ENCODE assay signal across 8 mouse cellular contexts in the genomic region with DNA sequence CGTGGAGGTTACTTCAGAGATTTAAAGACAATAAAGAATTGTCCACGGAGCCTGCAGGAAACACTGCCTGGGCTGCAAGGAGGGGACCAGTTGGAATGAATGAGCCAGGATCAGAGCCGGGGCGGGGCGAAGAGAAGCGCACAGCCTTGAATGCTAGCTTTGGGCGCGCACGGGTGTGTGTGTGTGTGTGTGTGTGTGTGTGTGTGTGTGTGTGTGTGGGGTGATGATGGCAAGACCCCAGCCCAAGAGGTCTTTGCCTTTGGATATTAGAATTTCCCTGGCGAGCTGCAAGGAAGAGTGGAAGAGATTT. TPM values are rescaled to one million over a fixed set of nuclear protein-coding genes. Genes with fewer than 3 reads are reported as not detected.
A peak's percentile ranks its signal among the peaks of the same experiment; 100 is the strongest.
DNase-seq lines count a peak whose midpoint lies in the region; ATAC-seq and TF ChIP-seq lines count a peak whose summit lies in the region.

No protein-coding gene starts in this region.

- in situ Hi-C loops in ES-E14 (cut with MboI; ENCODE audit: low sequenced_read_pairs in 2 of 2, unreplicated experiment in 2 of 2) = no loop called here

- no peak for TF ChIP-seq CTCF in olfactory bulb, adult 2 months (IDR thresholded peaks at IDR 0.05; ENCODE audit: insufficient read depth, low read depth, low read length)

- no peaks in the 10 kb centered on the region for H3K36me3 ChIP-seq in heart, embryonic 13.5 days
- H3K36me3 ChIP-seq in ES-E14 (ENCODE audit: control insufficient read depth, insufficient read depth, low read length, poor library complexity, severe bottlenecking) = no peaks in the 10 kb centered on the region
- no peaks in the 10 kb centered on the region for H3K36me3 ChIP-seq in intestine, embryonic 15.5 days

- TF ChIP-seq POLR2A in olfactory bulb, adult 2 months (IDR thresholded peaks at IDR 0.05; ENCODE audit: insufficient read depth, low read depth, low read length) = no peak

- no peak overlapping the region for H3K27ac ChIP-seq in heart, embryonic 13.5 days (replicated peaks)
- no peak overlapping the region for H3K27ac ChIP-seq in ES-E14 (ENCODE audit: insufficient read depth, low read depth, low read length, poor library complexity, severe bottlenecking)
- no peak overlapping the region for H3K27ac ChIP-seq in intestine, embryonic 15.5 days
- H3K27ac ChIP-seq in olfactory bulb, adult 2 months (ENCODE audit: insufficient read depth, low read depth, low read length) = peak overlapping the region; percentile 66

- peak overlapping the region; percentile 80 for H3K9ac ChIP-seq in heart, embryonic 13.5 days
- no peak overlapping the region; the same call in 1 of the 2 replicates for H3K9ac ChIP-seq in ES-E14 (ENCODE audit: insufficient read depth, low read depth, low read length, poor library complexity, severe bottlenecking)
- H3K9ac ChIP-seq in intestine, embryonic 15.5 days = no peak overlapping the region

- H3K4me1 ChIP-seq in heart, embryonic 13.5 days = peaks cover 21% of the 10 kb centered on the region
- no peaks in the 10 kb centered on the region; a peak in 1 of 4 replicates for H3K4me1 ChIP-seq in ES-E14 (ENCODE audit: control insufficient read depth in 2 of 2, insufficient read depth in 2 of 2, low read length in 2 of 2, poor library complexity in 1 of 2)
- peaks cover 6% of the 10 kb centered on the region; the same call in 1 of the 2 replicates for H3K4me1 ChIP-seq in intestine, embryonic 15.5 days (replicated peaks)
- H3K4me1 ChIP-seq in olfactory bulb, adult 2 months (ENCODE audit: control insufficient read depth, insufficient read depth, low read length) = peaks cover 15% of the 10 kb centered on the region

- no peaks in the 10 kb centered on the region for H3K9me3 ChIP-seq in heart, embryonic 13.5 days
- H3K9me3 ChIP-seq in ES-E14 (ENCODE audit: control insufficient read depth, insufficient read depth, low read depth, low read length) = no peaks in the 10 kb centered on the region
- no peaks in the 10 kb centered on the region for H3K9me3 ChIP-seq in intestine, embryonic 15.5 days

- H3K27me3 ChIP-seq in heart, embryonic 13.5 days (replicated peaks) = peaks cover 66% of the 10 kb centered on the region
- peaks cover 33% of the 10 kb centered on the region for H3K27me3 ChIP-seq in intestine, embryonic 15.5 days (replicated peaks)

- H3K4me2 ChIP-seq in heart, embryonic 13.5 days = peak overlapping the region; percentile 92
- H3K4me2 ChIP-seq in intestine, embryonic 15.5 days (replicated peaks) = peak overlapping the region; percentile 96

- ATAC-seq in heart, embryonic 13.5 days (ENCODE audit: extremely low read depth, insufficient number of reproducible peaks, low FRiP score, low TSS enrichment) = no peak
- ATAC-seq in intestine, embryonic 15.5 days = no peak

- no peak for DNase-seq in heart, adult 9 months (ENCODE audit: low spot score in 2 of 2)
- no peak for DNase-seq in ES-E14 (ENCODE audit: low read depth, low spot score)
- DNase-seq in embryo, embryonic 11 days = peak; percentile 75
- no peak for DNase-seq in frontal cortex, postnatal 14 days (ENCODE audit: low spot score in 2 of 2)
- DNase-seq in layer of hippocampus, adult 8-10 months (ENCODE audit: low spot score in 2 of 2) = no peak

- peak overlapping the region; percentile 70 for H3K4me3 ChIP-seq in heart, embryonic 13.5 days
- H3K4me3 ChIP-seq in ES-E14 (ENCODE audit: insufficient read depth in 1 of 2, low read depth in 1 of 2, low read length in 2 of 2, poor library complexity in 1 of 2, severe bottlenecking in 1 of 2) = peak overlapping the region; percentile 78 to 82
- H3K4me3 ChIP-seq in intestine, embryonic 15.5 days (replicated peaks) = peak overlapping the region; percentile 63
- H3K4me3 ChIP-seq in olfactory bulb, adult 2 months (ENCODE audit: insufficient read depth, low read depth, low read length) = peak overlapping the region; percentile 68

- WGBS in heart, embryonic 13.5 days = 0% methylated on average over 10 of the region's 10 CpGs
- 2% methylated on average over 10 of the region's 10 CpGs for WGBS in intestine, embryonic 15.5 days
- WGBS in olfactory bulb, adult 2 months = under 1% methylated on average over 10 of the region's 10 CpGs

TF ChIP-seq in ES-E14, 5 proteins besides CTCF, POLR2A, EP300 and RAD21:
- TF ChIP-seq HCFC1 (IDR thresholded peaks at IDR 0.05; ENCODE audit: borderline replicate concordance, insufficient read depth, low read length) = no peak
- no peak for TF ChIP-seq ZNF384 (IDR thresholded peaks at IDR 0.05; ENCODE audit: low read depth, low read length)
- TF ChIP-seq MAFK (IDR thresholded peaks at IDR 0.05; ENCODE audit: insufficient read depth, low read depth, low read length) = no peak
- TF ChIP-seq CHD2 (IDR thresholded peaks at IDR 0.05; ENCODE audit: low read depth, low read length) = no peak
- no peak for TF ChIP-seq ZC3H11A (IDR thresholded peaks at IDR 0.05; ENCODE audit: borderline replicate concordance, low read depth, low read length)
TF ChIP-seq in ES-E14: peak in this region for 0.

RNA-seq across cellular contexts. Expression of a gene that starts 1.0 kb away (rescaled TPM):
- polyA plus RNA-seq in heart, embryonic 13.5 days (2015; fragmentation: Nextera tagmentation; extraction: Ambion mirVana) = 0.31 and 0.35 TPM in 2 replicates
- 0.40 and 0.48 TPM in 2 replicates for total RNA-seq in ES-E14 (2012; rRNA removed)
- 0.15 and 0.36 TPM in 2 replicates for polyA plus RNA-seq in intestine, embryonic 15.5 days (2015; fragmentation: Nextera tagmentation; extraction: Ambion mirVana)
- polyA plus RNA-seq in olfactory bulb, adult 2 months (2012; ENCODE audit: insufficient read depth, insufficient read length, low replicate concordance, missing spikeins) = 685 and 1,636 TPM in 2 replicates
- total RNA-seq in layer of hippocampus, adult 8-10 months (2022) = 1,000 to 10,000 TPM; 1,693 to 1,901 (median 1,776) TPM

Comparison
In these comparisons a context has a peak if more than half of its experiments do, and no peak if none do; other contexts are left out.
1. RNA of a gene that starts 1.0 kb away (polyA plus RNA-seq): 685 to 1,636 TPM in olfactory bulb, adult 2 months; 0.15 to 0.36 TPM in intestine, embryonic 15.5 days and 0.31 to 0.35 TPM in heart, embryonic 13.5 days; every median in the first group is over 100 times any median in the second.
2. Peak in every context shown above with its lines, with median percentiles within 50 percentile points of each other: H3K4me3 ChIP-seq.